Mouse (Mus musculus) forebrain, embryonic 13.5 days (tissue): ENCODE results near the gene Gnai1. TPM values are rescaled to one million over a fixed set of nuclear protein-coding genes. Genes with fewer than 3 reads are reported as not detected.
A peak's percentile ranks its signal among the peaks of the same experiment; 100 is the strongest.

Experiments
- ATAC-seq: fragments of 200-750 bp; cut with Nextera tagmentation; 2 replicates; pipeline ENCODE4 v1.8.0; 2017
- H3K27ac ChIP-seq: fragments of 300-500 bp; sonication (generic); 2 replicates; pipeline ENCODE4 v1.5.1; 2015; ENCODE audit warnings: inconsistent platforms, mild to moderate bottlenecking, moderate library complexity
- H3K27me3 ChIP-seq: fragments of 300-500 bp; sonication (generic); 2 replicates; pipeline ENCODE4 v1.6.1; 2015; ENCODE audit warnings: mild to moderate bottlenecking, inconsistent platforms
- H3K36me3 ChIP-seq: fragments of 300-500 bp; sonication (generic); 2 replicates; pipeline ENCODE4 v1.6.1; 2015; ENCODE audit warnings: mild to moderate bottlenecking, inconsistent platforms; ENCODE audit not compliant: poor library complexity, severe bottlenecking
- H3K4me1 ChIP-seq: fragments of 300-500 bp; sonication (generic); 2 replicates; pipeline ENCODE4 v1.6.1; 2015; ENCODE audit warnings: inconsistent platforms
- H3K4me2 ChIP-seq: fragments of 300-500 bp; sonication (generic); 2 replicates; pipeline ENCODE4 v1.6.1; 2015; ENCODE audit warnings: inconsistent platforms, mild to moderate bottlenecking, moderate library complexity
- H3K4me3 ChIP-seq: fragments of 300-500 bp; sonication (generic); 2 replicates; pipeline ENCODE4 v1.5.1; 2015; ENCODE audit warnings: mild to moderate bottlenecking, inconsistent platforms
- H3K9ac ChIP-seq: fragments of 300-500 bp; sonication (generic); 2 replicates; pipeline ENCODE4 v1.6.1; 2015; ENCODE audit warnings: mild to moderate bottlenecking, inconsistent platforms
- H3K9me3 ChIP-seq: fragments of 300-500 bp; sonication (generic); replicated peaks from 2 replicates; pipeline ENCODE4 v1.6.1; 2016; ENCODE audit warnings: inconsistent platforms
- WGBS: fragments of 180-500 bp; shearing (Covaris S2); methylation state at CpG from one replicate; pipeline ENCODE4 v1.1.7; 2015; 5-methylcytosine and 5-hydroxymethylcytosine counted together
- polyA plus RNA-seq: library from polyadenylated mRNA; unstranded; fragments of >200 nt; fragmentation: Nextera tagmentation; extraction: Ambion mirVana; gene quantifications from 2 replicates; pipeline ENCODE4 v1.2.1, GENCODE M21; 2015

The Gnai1 gene
- polyA plus RNA-seq, 1 experiment from 2014 or later = 28.7 TPM

GRCm38 (mm10) chr5:18274352-18274940 is 85.7 kb downstream of the Gnai1 start:
- ATAC-seq = peak; percentile 24; the same call in 1 of the 2 replicates
- no peaks in the 10 kb centered on the region for H3K9me3 ChIP-seq
- H3K4me2 ChIP-seq = no peak overlapping the region
- H3K36me3 ChIP-seq = peaks cover 9% of the 10 kb centered on the region; the same call in 1 of the 2 replicates
- H3K27ac ChIP-seq = no peak overlapping the region
- H3K4me1 ChIP-seq = no peaks in the 10 kb centered on the region
- WGBS = 82% methylated on average over 7 of the region's 7 CpGs
- no peaks in the 10 kb centered on the region for H3K27me3 ChIP-seq
- no peak overlapping the region for H3K9ac ChIP-seq
- no peak overlapping the region for H3K4me3 ChIP-seq

GRCm38 (mm10) chr5:18273291-18274284 is 86.6 kb downstream of the Gnai1 start:
- no peak for ATAC-seq
- 91% methylated on average over 11 of the region's 11 CpGs for WGBS
- no peak overlapping the region for H3K4me3 ChIP-seq

GRCm38 (mm10) chr5:18250379-18251017 is 109.7 kb downstream of the Gnai1 start:
- Histone ChIP-seq H3K4me2 (no peak overlapping the region), H3K9me3 (no peaks in the 10 kb centered on the region), H3K36me3 (no peaks in the 10 kb centered on the region), H3K27ac (no peak overlapping the region), H3K27me3 (no peaks in the 10 kb centered on the region), H3K9ac (no peak overlapping the region), H3K4me3 (no peak overlapping the region), H3K4me1 (no peaks in the 10 kb centered on the region)
- 89% methylated on average over 5 of the region's 5 CpGs for WGBS
- no peak for ATAC-seq

More at GRCm38 (mm10) chr5:18273291-18274284, 86.6 kb downstream of the Gnai1 start:
- peaks cover 9% of the 10 kb centered on the region; the same call in 1 of the 2 replicates for H3K36me3 ChIP-seq
- H3K27ac ChIP-seq = no peak overlapping the region
- H3K4me1 ChIP-seq = no peaks in the 10 kb centered on the region
- no peak overlapping the region for H3K9ac ChIP-seq
- no peak overlapping the region for H3K4me2 ChIP-seq
- no peaks in the 10 kb centered on the region for H3K9me3 ChIP-seq
- no peaks in the 10 kb centered on the region for H3K27me3 ChIP-seq

- WGBS = 96% methylated on average over 5 of the region's 5 CpGs
- no peak overlapping the region for H3K9ac ChIP-seq
- no peaks in the 10 kb centered on the region for H3K4me1 ChIP-seq
- H3K27me3 ChIP-seq = no peaks in the 10 kb centered on the region
- no peak for ATAC-seq
- no peaks in the 10 kb centered on the region for H3K9me3 ChIP-seq
- H3K4me3 ChIP-seq = no peak overlapping the region
- H3K4me2 ChIP-seq = no peak overlapping the region
- no peaks in the 10 kb centered on the region for H3K36me3 ChIP-seq
- H3K27ac ChIP-seq = no peak overlapping the region
Observed at GRCm38 (mm10) chr5:18249132-18249531, 111.0 kb downstream of the Gnai1 start.

- no peak for ATAC-seq
- Histone ChIP-seq H3K27me3 (no peaks in the 10 kb centered on the region), H3K9me3 (no peaks in the 10 kb centered on the region), H3K9ac (no peak overlapping the region), H3K27ac (no peak overlapping the region), H3K4me3 (no peak overlapping the region), H3K4me2 (no peak overlapping the region), H3K4me1 (no peaks in the 10 kb centered on the region), H3K36me3 (no peaks in the 10 kb centered on the region)
- 35% methylated on average over 1 of the region's 1 CpGs for WGBS
Observed at GRCm38 (mm10) chr5:18229396-18229795, 130.8 kb downstream of the Gnai1 start.

GRCm38 (mm10) chr5:18228866-18229265 is 131.3 kb downstream of the Gnai1 start:
- Histone ChIP-seq H3K9me3 (no peaks in the 10 kb centered on the region), H3K4me1 (no peaks in the 10 kb centered on the region), H3K36me3 (no peaks in the 10 kb centered on the region), H3K4me2 (no peak overlapping the region), H3K27me3 (no peaks in the 10 kb centered on the region), H3K4me3 (no peak overlapping the region), H3K27ac (no peak overlapping the region), H3K9ac (no peak overlapping the region)
- no peak for ATAC-seq
- WGBS = 92% methylated on average over 7 of the region's 7 CpGs

GRCm38 (mm10) chr5:18220873-18221272 is 139.3 kb downstream of the Gnai1 start:
- ATAC-seq = no peak
- Histone ChIP-seq H3K4me2 (no peak overlapping the region), H3K9ac (no peak overlapping the region), H3K4me1 (no peaks in the 10 kb centered on the region), H3K4me3 (no peak overlapping the region), H3K9me3 (no peaks in the 10 kb centered on the region), H3K36me3 (no peaks in the 10 kb centered on the region), H3K27me3 (no peaks in the 10 kb centered on the region), H3K27ac (no peak overlapping the region)
- WGBS = 28% methylated on average over 1 of the region's 1 CpGs

DNA sequence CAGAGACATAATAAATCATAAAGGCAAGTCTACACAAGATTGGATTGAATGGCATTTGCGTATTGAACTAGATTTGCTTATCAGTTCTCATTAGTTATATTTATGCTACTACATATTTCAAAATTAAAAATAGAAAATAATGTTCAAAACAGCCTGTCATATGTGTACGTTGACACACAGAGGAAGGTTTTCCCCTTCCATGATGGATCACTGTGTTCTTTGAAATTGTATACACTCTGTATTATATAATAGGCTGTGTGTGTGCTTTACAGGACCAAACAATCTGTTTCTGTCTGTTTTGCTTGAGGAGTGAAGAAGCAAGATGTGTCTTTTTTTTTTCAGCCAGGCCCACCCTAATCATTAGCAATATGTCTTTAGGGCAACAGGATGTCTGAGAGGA is 141.9 kb downstream of the Gnai1 start:
- H3K4me2 ChIP-seq = no peak overlapping the region
- no peak overlapping the region for H3K4me3 ChIP-seq
- H3K9me3 ChIP-seq = no peaks in the 10 kb centered on the region
- no peak for ATAC-seq
- no peaks in the 10 kb centered on the region for H3K4me1 ChIP-seq
- no peaks in the 10 kb centered on the region for H3K27me3 ChIP-seq
- H3K36me3 ChIP-seq = no peaks in the 10 kb centered on the region
- H3K27ac ChIP-seq = no peak overlapping the region
- 92% methylated on average over 2 of the region's 2 CpGs for WGBS
- no peak overlapping the region for H3K9ac ChIP-seq

- no peak overlapping the region for H3K4me2 ChIP-seq
- no peak for ATAC-seq
- no peaks in the 10 kb centered on the region for H3K4me1 ChIP-seq
- H3K27ac ChIP-seq = no peak overlapping the region
- no peaks in the 10 kb centered on the region for H3K36me3 ChIP-seq
- H3K4me3 ChIP-seq = no peak overlapping the region
- H3K27me3 ChIP-seq = no peaks in the 10 kb centered on the region
- H3K9ac ChIP-seq = no peak overlapping the region
- no peaks in the 10 kb centered on the region for H3K9me3 ChIP-seq
Observed at GRCm38 (mm10) chr5:18217856-18218255, 142.3 kb downstream of the Gnai1 start.
